Mouse (Mus musculus) adrenal gland (tissue): ENCODE measurements around the gene Nhsl1.

Source experiments
- intact Hi-C: fragments of 180-260 bp; cut with DNase I; formaldehyde crosslinking; loops from one replicate; pipeline ENCODE4 v1.15.1; 2025

Gene Nhsl1

DNA sequence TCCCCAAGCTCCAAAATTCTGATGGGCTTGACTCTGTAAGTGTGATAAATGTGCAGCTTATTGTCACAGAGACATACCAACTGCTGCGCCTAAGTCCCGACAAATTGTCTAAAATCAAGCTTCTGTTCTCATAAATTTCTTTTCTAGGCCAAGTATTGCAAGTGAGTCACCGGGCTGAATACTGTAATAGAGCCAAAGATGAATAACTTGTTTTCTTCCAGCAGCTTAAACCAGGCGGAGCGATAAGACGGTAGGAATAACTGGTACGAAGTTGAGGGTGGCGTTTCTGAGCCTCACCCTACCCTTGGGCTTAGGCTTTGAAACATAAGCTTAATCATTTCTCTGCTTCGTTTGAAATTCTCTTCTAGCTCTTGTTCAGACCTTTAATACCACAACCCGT is 162.1 kb downstream of the Nhsl1 start:
- intact Hi-C loops: no loop called here

DNA sequence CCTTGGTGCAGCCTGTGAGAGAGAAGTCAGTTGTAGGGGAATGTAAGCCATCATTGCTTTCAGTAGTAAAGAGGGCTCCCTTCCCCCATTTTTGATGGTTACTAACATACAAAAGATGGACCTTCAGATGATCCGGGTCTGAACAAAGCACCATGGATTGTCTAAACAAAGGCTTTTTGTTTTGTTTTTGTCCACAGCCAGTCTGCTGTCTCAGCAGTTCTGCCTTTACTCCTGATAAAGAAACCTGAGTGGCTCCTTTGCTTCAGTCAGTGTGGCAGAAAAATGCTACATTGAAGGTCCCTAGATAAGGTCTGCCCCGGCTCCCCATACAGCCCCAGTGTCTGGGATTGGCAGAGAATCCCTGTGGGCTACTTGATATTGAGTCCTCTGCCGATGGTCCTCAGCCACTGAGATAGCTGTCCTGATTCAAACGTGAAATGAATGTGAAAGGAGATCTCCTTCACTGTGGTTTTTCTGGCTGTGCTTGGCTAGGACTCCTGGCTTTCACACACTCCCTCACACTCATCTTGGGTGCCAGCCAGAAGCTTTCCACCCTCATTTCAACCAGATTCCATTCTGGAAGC is 163.9 kb downstream of the Nhsl1 start:
- intact Hi-C loops: no loop called here

DNA sequence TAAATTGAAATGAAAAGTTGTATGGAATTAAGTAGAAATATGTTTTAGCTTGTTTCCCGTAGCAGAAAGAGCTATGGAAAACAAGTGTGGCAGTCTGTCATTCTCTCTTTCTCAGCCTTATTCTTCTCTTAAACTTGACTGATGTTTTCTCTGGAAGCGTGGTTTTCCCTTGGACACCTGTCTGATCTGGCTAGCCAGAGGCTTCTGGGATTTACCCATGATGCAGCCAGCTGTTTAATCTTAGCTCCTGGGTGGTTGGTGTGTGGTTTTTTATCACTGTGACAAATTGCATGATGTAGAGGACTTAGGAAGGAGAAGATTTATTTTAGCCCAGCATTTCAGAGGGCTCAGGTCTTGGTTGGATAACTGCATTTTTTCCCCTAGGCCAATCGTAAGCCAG is 164.9 kb downstream of the Nhsl1 start:
- intact Hi-C loops: no loop called here

DNA sequence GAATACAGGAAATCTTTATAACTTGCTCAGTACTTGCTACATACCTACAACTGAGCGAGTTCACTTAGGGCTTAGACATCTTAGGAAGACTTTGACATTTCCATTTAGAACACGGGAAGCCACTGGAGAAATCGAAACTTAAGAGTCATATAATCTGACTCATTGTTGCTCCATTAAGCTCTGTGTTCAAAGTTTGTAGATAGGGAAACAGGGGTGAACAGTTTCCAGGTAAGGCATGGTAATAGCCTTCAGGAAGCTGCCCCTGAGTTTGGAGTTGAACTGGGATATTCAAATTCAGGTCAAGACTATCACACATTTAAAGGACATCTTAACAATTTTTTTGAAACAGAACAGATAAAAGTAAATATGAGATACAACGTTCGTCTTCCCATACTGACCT is 165.9 kb downstream of the Nhsl1 start:
- intact Hi-C loops: no loop called here

DNA sequence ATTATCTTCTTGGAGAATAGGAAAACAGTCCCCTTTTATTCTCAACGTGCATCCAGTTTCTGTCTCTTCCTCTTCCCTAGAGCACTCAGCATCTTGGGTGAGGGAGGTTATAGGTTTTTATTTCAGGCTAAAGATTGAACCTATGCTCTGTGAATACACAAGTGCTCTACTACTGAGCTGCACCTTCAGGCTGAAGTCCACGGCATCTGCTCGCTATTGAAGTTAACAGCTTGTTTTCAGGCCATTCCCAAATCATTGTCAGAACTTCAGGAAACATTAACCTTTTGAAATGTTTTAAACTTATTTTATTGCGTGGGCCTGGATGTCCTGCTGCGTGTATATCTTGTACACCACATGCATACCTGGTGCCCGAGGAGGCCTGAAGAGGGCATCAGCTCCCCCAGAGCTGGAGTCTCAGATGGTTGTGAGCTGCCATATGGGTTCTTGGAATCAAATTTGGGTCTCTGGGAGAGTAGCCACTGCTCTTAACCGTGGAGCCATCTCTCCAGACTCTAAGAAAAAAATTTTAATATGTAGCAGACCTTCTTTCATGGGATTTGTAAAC is 169.5 kb downstream of the Nhsl1 start:
- intact Hi-C loops: no loop called here

DNA sequence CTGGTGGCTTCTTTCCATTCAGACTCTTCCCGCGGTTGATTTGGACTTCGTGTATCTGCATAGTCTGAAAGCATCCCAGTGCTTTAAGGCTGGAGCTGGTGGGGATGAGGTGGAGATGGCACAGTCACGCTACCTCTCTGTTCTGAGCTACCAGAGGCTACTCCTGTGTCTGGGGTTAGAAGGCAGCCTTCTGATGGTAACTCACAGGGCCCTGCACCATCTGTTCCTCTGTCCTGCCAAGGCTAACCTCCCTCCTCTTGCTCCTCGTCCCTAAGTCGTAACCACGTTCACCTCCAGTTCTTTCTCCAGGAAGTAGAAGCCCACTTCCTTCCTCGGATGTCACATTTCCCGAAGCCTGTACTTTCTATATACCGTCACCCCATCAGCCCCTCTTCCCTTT is 171.2 kb downstream of the Nhsl1 start:
- intact Hi-C loops: no loop called here

DNA sequence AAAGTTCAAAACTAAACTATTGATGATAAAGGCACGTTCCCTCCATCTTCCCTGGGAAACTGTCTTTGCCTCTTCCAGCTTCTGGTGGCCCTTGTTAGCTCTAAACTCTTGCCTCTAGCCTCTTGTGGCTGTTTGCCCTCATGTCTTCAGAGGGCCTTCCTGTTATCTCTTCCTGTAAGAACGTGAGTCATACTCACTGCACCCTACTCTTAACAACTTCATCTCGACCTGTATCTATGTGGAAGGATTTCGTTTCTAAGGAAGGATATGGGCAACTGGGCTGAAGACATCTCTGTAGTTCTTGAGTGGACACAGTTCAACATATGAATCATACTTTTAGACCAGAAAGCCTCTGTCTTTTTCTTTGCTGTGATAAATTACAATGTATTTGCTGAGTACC is 173.2 kb downstream of the Nhsl1 start:
- intact Hi-C loops: no loop called here

DNA sequence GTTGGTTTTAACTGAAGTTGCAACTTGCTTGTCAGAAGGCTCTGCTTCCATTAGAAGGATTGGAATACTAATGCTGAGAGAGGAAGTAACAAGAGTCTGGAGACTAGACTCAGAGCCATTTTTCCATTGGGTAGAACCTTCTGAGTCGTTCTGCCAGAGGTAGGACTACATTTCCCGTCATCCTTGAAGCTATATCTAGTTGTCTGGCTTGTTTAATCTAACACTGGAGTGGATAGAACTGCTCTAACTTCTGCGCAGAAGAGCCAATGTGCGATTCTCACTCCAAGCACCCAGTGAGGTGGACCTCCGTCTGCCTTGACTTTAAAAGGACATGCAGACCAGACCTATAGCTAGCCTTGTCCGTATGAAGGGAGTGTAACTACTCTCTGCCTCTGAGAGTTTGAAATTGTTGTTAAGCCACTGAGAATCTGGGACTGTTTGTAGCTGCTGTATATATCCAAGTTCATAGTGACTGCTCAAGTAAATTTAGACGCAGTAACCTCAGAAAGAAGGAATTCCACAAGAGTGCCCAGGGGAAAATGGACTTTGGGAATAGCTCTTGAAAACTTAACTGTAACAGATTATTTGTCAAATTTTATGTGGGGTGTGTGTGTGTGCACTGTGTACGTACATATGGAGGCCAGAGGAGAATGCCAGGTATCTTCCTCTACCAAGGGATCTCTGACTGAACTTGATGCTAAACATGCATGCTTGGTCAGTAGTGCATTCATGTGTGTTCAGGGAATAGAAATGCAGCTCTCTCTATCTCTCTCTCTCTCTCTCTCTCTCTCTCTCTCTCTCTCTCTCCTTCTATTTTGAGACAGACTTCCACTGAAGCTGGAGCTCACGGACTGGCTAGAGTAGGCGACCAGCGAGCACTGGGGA is 174.5 kb downstream of the Nhsl1 start:
- intact Hi-C loops: no loop called here

DNA sequence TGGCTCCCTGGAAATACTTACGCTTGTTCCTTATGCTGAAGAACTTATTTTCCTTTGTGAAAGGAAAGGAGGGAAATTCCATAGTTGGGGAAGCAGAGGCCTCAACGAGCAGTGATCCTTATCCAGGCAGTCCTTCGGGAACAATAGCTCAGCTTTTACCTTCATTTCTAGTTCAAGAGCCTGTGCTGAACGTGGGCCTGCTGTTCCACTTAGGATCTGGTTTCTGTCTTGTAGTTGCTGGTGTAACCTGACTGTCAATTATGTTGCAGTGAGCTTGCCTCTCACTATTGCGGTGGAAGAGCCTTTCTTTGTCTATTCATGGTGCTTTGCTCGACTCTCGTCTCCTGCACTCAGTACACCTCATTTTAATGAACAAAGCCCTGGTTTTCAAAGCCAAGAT is 175.5 kb downstream of the Nhsl1 start:
- intact Hi-C loops: no loop called here

DNA sequence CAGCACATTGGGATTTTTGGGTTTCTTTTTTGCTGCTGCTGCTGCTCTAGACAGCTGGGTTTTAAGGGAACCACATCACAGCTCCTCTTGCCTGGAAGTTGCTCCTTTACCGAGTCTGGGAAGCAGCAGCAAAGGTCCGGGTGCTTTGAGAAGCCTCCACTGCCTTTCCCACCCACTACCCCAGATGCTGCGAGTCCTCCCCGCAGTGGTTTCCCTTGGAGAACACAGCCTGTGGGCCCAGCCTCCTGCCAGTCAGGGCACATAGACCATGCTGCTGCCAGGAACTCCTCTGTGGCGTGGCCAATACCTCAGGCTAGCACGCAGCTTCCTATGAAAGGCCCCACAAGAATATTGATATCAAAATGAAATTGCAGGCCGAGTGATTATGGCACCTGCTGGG is 178.3 kb downstream of the Nhsl1 start:
- intact Hi-C loops: no loop called here

DNA sequence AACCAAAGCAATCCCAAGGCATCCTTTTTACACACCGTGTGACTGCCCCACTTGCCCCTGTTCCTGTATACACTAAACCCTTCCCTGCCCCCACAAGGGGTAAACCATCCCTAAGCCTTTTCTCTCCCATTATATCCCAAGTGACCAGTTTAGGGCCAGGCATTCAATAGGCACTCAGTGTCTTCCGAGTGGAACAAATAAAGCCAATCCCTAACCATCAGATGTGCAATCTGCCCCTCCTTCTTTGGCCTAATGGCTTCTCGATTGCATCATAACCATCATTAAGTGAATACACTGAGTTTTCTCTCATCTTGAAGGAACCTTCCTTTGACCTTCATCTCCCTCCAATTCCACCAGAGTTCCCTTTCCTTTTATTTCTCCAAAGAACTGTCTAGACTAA is 183.2 kb downstream of the Nhsl1 start:
- intact Hi-C loops: no loop called here

DNA sequence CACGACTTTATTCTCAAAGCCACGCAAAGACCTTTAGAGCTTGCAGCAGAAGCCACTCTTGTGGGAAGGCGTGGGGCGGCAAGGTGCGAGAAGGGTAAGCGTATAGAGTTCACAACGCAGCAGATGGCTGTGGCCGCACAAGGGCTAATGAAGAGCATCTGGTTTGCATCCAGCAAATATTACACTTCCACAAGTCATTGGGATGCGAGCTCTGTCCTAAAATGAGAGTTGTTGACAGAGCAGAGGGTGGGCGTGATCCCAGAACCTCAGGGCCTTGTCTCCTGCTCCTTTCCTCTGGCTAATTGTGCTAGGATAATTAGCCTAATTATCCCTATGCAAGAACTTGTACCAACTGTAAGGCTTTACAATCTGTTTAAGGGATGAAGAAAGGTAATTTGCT is 186.9 kb downstream of the Nhsl1 start:
- intact Hi-C loops: no loop called here

DNA sequence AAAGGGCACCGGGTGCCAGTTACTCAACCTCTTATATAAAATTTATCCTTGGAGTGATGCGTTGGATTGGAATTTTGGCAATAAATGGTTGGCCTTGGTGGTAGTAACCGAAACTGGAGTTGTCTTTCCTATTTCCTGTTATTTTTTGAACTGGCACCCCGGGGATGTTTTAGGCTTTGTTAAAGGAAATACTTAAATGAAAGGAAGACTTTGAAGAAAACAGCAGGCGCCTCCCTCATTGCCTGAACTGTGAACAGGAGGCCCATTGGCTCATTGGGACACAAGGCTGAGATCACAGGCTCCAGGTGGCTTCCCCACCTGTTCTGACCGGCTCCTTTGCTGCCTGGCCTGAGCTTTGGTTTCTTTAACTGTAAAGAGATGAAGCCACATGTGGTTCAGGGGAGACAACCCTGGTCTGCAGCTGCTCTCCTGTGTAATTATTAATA is 187.7 kb downstream of the Nhsl1 start:
- intact Hi-C loops: no loop called here

DNA sequence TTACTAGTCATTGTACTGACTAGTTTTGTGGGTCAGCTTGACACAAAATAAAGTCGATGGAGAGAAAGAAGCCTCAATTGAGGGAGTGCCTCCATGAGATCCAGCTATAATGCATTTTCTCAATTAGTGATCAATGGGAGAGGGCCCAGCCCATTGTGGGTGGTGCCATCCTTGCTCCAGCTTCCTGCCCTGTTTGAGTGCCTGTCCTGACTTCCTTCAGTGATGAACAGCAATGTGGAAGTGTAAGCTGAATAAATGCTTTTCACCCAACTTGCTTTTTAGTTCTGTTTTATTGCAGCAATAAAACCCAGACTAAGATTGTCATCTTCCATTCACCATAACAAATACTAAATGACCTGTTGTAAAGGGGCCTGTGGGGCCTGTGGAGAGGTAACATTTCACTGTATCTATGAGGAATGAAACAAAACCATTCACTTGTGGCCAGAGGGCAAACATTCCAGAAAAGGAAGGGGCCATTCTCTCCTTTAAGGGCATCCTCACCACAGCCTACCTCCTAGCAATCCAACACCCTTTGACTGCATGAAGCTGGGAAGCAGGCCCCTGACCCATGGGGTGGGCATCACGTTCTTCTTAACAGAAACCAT is 189.2 kb downstream of the Nhsl1 start:
- intact Hi-C loops: no loop called here

DNA sequence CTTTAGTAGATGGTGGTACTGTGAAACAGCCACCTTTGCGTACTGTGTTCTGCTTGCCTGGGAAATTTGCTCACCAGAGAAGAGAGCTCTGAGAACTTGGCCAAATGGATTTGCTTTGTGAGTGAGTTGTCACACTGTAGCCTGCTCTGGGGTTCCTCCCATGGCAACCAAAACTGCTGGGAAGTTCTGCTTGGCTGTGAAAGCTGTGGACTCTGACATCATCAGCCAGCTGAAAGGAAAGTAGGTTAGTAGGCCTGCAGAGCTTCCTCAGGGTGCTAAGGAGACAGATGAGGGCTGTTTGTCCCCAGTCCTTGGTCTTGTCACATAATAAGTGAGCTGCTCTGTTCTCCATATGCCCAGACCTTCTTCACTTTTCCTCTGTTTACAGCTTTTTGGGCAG is 189.8 kb downstream of the Nhsl1 start:
- intact Hi-C loops: no loop called here

DNA sequence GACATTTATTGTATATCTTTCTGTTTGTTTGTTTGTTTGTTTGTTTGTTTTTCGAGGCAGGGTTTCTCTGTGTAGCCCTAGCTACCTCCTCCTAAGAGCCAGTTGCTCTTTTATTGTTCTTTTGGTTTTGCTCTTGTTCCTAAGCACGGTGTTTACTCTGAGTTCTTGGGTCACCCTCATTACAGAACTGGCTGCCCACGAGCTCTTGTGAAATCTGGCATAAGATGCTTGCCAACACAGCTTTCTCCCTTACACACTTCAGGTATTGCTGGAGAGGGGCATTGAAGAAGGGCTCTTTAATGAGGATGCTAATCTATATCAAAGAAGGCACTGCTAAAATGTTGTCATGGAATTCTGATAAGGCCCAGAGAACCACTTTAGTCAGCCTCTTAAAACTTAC is 191.9 kb downstream of the Nhsl1 start:
- intact Hi-C loops: no loop called here

DNA sequence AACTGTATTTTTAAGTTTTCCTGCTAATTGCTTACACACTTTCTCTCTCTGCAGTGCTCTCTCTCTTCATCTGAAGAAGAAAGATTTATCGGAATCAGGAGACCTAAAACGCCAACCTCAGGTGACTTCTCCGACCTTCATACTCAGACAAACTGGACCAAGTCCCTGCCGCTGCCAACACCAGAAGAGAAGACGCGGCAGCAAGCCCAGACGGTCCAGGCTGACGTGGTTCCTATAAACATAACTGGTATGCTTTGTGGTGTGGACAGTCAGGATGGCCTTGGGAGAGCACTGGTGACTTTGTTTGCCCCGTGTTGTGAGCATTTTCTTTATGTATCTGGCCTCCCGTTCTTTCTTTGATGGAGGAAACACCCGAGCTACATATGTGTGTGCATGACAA is 192.7 kb downstream of the Nhsl1 start:
- intact Hi-C loops: no loop called here

DNA sequence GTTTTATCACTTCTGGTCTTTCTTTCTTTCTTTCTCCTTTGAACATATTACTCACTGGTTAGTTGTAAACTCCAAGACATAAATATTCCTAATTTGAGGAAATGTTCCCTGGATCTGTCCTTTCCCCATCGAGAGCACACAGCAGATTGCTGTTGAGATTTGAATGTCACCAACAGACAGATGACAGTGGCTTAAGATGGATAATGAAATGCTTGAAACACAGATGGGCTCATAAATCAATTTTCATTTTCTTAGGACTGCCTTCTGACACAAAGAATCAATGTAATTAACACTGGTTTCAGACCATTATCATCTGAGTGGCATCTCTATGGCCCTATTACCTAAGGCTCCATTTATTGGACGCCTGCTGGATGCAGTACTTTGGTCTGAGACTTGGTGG is 203.8 kb downstream of the Nhsl1 start:
- intact Hi-C loops: loop anchor here (10.0 kb wide), 1 partner anchor 278 kb away; no protein-coding TSS in a partner anchor

DNA sequence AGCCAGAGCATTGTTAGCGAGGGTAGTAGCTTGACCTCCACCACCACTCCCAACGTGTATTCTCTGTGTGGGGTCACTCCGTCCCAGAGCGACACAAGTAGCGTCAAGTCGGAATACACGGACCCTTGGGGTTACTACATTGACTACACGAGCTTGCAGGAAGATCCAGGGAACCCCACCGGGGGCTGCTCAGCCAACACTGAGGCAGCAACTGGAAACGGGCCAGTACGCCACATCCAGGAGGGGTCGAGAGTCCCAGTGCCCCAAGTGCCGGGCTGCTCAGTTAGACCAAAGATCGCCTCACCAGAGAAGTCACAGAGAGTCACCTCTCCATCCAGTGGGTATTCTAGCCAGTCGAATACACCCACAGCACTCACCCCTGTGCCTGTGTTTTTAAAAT is 206.5 kb downstream of the Nhsl1 start:
- intact Hi-C loops: loop anchor here (10.0 kb wide), 1 partner anchor 281 kb away; no protein-coding TSS in a partner anchor

DNA sequence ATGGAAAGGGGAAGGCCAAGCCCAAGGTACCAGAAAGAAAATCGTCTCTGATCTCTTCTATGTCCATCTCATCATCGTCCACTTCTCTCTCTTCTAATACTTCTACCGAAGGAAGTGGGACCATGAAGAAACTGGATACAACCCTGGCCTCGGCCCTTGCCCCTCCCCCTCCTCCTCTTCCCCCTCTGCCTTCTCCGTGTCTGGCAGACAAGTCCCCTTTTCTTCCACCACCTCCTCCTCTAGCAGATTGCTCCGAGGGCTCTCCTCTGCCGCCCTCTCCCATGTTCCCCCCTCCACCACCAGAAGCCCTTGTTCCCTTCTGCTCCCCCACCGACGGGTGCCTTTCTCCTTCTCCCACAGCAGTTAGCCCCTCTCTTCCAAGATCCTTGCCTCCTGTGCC is 206.9 kb downstream of the Nhsl1 start:
- intact Hi-C loops: loop anchor here (10.0 kb wide), 1 partner anchor 281 kb away; no protein-coding TSS in a partner anchor

DNA sequence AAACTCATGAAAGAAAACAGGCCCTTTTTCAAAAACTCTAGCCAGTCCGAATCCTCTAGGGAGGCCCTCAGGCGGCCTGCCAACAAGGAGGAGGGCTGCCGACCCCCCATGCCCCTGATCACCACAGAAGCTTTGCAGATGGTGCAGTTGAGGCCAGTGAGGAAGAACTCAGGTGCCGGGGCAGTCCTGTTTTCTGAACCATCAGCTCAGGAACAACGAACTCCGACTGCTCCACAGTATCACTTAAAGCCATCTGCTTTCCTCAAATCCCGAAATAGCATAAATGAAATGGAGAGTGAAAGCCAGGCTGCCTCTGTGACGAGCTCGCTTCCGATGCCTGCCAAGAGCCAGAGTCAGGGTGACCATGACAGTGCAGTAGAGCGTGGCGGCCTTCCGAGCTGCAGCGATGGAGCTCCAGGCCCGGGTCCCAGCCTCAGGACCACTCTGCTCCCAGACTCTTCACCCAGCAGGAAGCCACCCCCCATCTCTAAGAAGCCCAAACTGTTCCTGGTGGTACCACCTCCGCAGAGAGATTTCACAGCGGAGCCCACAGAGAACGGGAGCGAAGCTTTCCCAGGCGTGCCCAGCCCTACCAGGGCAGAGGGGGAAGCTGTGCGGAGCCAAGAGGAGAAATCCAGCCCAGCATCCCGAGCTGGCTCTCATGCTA is 207.5 kb downstream of the Nhsl1 start:
- intact Hi-C loops: loop anchor here (10.0 kb wide), 1 partner anchor 282 kb away; no protein-coding TSS in a partner anchor
